Mouse (Mus musculus) MEL (cell line): ENCODE data around the gene Bhlhe41.

Experiments used
- CTCF ChIP-seq, 3 experiments: IDR thresholded peaks in 2 of 3; conservative IDR thresholded peaks in 1 of 3; 2 replicates each; pipeline ENCODE4 v1.5.1; 2011 to 2012; ENCODE audit warnings: low read length in 3 of 3, low read depth in 2 of 3, mild to moderate bottlenecking in 2 of 3, improper control_type of control experiment in 1 of 3, inconsistent platforms in 1 of 3, mixed read lengths in 1 of 3, moderate library complexity in 1 of 3; ENCODE audit not compliant: control insufficient read depth in 1 of 3, insufficient read depth in 1 of 3, poor library complexity in 1 of 3, severe bottlenecking in 1 of 3
- MAX ChIP-seq: IDR thresholded peaks from 2 replicates; pipeline ENCODE4 v1.6.1; 2011; ENCODE audit warnings: low read length, improper control_type of control experiment
- POLR2A ChIP-seq, 2 experiments: IDR thresholded peaks; 2 replicates each; pipeline ENCODE4 v1.6.1; 2011 to 2012; ENCODE audit warnings: low read length in 2 of 2, mild to moderate bottlenecking in 2 of 2, control low read depth in 1 of 2, improper control_type of control experiment in 1 of 2, low read depth in 1 of 2, moderate library complexity in 1 of 2; ENCODE audit not compliant: control insufficient read depth in 1 of 2, insufficient read depth in 1 of 2, poor library complexity in 1 of 2

- TF ChIP-seq MAX (no peak), POLR2A (IDR thresholded peaks at IDR 0.05; ENCODE audit: control insufficient read depth in 1 of 2, insufficient read depth in 1 of 2, low read depth in 1 of 2, low read length in 2 of 2, poor library complexity in 1 of 2) (no peak), CTCF (IDR thresholded peaks at IDR 0.05 in 2 of 3, conservative IDR thresholded peaks at IDR 0.05 in 1 of 3; ENCODE audit: control insufficient read depth in 1 of 3, insufficient read depth in 1 of 3, low read depth in 2 of 3, low read length in 3 of 3, poor library complexity in 1 of 3, severe bottlenecking in 1 of 3) (no peak)
Measured at GRCm38 (mm10) chr6:145894669-145895342, 29.4 kb upstream of the Bhlhe41 start.
